Mouse (Mus musculus) frontal cortex, postnatal 14 days (tissue): ENCODE data around the gene Tfdp2.
"Not testable (repeated sequence)": the region's sequence is repeated elsewhere in the genome, so short reads cannot be mapped to it uniquely, and the experiment has no call there.

Source experiments
- DNase-seq, 2 experiments: peaks; one replicate each; pipeline ENCODE4 v3.0.0; 2022; ENCODE audit warnings: low spot score in 2 of 2

Tfdp2 gene

GRCm38 (mm10) chr9:96299324-96300008, 103.4 kb downstream of the Tfdp2 start:
- DNase-seq, result no peak

GRCm38 (mm10) chr9:96308816-96309215, 112.7 kb downstream of the Tfdp2 start:
- DNase-seq, result no peak

DNA sequence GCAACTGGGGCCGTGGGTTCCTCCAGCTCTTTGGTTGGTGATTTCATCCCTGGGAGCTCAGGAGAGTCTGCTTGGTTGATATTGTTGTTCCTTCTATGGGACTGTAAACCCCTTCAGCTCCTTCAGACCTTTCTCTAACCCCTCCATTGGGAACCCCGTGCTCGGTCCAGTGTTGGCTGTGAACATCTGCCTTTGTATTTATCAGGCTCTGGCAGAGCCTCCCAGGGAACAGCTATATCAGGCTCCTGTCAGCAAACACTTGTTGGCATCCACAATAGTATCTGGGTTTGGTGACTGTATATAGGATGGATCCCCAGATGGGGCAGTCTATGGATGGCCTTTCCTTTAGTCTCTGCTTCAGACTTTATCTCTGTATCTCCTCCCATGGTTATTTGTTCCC, 116.0 kb downstream of the Tfdp2 start:
- DNase-seq, result no peak

- no peak for DNase-seq
These were observed 123.3 kb downstream of the Tfdp2 start for GRCm38 (mm10) chr9:96319333-96319732.

- DNase-seq, result no peak
These were observed 124.5 kb downstream of the Tfdp2 start for GRCm38 (mm10) chr9:96320551-96320980.

GRCm38 (mm10) chr9:96322411-96323152, 126.5 kb downstream of the Tfdp2 start:
- no peak for DNase-seq

GRCm38 (mm10) chr9:96324502-96324901, 128.4 kb downstream of the Tfdp2 start:
- no peak for DNase-seq

DNA sequence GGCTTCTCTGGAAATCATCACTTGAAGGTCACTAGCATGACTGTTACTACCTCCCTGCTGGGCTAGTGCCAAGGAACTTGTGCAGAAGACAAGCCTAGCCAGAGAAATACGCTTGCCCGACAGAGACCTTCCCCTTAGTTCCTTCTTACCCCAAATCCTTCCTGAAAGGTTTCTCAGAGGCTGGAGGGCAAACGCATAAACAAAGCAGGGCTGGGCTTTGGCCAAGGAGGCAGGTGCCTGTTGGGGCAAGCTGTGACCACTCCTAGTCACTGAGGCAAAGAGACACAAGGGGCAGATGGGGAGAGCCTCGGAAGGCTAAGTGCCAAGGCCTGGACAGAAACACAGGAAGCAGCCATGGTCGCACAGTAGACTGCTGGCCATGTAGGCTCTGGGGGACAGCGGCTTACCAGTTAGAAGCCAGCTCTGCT, 130.4 kb downstream of the Tfdp2 start:
- no peak for DNase-seq

- DNase-seq, result no peak
These were observed 132.2 kb downstream of the Tfdp2 start for GRCm38 (mm10) chr9:96328226-96328625.

DNA sequence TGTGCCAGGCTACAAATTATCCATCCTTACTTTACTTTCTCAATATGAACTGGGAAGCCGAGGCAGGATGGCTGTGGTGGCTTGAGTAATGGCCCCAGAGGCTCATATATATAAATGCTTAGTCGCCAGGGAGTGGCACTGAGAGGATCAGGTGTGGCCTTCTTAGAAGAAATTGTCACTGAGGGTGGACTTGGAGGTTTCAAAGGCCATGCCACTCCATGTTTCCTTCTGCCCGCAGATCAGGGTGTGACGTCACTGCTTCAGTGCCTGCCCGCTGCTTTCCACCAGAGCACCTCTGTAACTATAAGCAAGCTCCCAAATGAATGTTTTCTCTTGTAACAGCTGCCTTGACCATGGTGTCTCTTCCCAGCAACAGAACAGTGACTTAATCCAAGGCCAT, 135.1 kb downstream of the Tfdp2 start:
- DNase-seq, result no peak

DNA sequence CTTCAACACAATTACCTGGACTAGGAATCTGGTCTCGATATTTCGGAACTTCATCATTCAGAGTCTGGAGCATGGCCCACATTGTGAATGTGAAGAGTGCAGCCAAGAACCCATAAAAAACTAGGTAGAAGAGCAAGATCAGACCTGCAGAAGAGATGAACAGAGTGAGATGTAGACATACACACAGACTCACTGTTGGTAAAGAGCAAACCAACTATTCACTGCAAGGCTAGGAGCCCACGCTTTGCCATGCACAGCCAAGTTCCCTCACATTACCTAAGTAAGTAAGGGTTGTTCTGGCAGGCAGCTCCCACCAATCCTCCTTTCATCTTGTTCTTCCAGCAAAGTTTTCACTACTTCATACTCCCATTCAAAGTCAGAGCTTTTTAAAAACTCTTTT, 149.7 kb downstream of the Tfdp2 start:
- no peak for DNase-seq

- DNase-seq, result no peak
These were observed 152.8 kb downstream of the Tfdp2 start for GRCm38 (mm10) chr9:96348885-96349284.

- DNase-seq, result peak in 1 of 2 experiments; percentile 36
These were observed 153.9 kb downstream of the Tfdp2 start for GRCm38 (mm10) chr9:96350010-96350409.

- DNase-seq, result no peak
These were observed 154.4 kb downstream of the Tfdp2 start for GRCm38 (mm10) chr9:96350476-96350875.

DNA sequence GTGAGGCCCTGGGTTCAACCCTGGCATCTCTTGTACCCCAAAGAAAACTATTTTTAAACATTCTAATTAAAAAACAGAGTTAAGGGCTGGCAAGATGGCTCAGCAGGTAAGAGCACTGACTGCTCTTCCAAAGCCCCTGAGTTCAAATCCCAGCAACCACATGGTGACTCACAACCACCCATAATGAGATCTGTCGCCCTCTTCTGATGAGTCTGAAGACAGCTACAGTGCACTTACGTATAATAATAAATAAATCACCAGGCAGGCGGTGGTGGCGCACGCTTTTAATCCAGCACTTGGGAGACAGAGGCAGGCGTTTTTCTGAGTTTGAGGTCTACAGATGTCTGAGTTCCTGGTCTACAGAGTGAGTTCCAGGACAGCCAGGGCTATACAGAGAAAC, 155.7 kb downstream of the Tfdp2 start:
- DNase-seq, result not testable (repeated sequence)

DNA sequence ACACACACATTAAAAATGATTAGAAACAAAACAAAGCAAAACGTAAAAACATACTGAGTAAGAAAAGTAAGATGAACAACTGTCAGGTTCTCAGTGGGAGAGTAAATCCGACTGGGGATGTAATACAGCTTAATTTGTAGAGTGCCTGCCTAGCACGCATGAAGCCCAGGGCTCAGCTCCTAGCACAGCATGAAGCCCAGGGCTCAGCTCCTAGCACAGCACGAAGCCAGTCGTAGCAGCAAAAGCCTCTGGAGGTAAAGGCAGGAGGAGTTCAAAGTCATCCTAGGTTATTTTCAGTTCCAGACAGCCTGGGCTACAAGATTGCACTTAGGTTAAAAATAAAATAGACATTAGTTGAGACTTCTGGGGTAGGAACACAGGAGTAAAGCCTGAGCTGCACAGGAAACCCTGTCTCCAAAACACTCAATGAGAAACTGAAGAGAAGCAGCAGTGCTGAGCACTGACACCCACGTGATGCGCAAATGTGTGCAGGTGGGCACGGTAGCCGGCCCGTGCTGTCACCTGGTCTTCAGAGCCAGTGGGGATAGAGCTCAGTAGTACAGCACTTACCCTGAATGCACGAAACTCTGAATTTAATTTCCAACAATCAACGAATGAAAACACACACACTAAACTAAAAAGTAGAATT, 157.2 kb downstream of the Tfdp2 start:
- no peak for DNase-seq

DNA sequence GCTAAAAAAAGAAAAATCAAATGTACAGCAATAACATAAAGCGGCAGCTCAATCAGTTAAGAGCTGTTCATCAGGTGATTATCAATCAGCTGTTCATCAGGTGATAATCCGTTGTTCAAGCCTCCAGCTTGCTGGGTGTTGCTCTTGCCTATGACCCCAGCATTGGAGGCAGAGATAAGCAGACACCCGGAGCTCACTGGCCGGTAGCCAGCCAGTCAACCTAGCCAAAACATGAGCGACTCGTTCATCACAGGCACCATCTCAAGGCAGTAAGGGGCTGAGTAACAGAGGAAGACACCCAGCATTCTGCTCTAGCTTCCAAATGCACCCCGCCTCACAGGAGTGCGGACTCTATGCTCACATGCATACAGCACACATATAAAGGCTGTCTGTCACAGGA, 157.7 kb downstream of the Tfdp2 start:
- DNase-seq, result no peak

DNA sequence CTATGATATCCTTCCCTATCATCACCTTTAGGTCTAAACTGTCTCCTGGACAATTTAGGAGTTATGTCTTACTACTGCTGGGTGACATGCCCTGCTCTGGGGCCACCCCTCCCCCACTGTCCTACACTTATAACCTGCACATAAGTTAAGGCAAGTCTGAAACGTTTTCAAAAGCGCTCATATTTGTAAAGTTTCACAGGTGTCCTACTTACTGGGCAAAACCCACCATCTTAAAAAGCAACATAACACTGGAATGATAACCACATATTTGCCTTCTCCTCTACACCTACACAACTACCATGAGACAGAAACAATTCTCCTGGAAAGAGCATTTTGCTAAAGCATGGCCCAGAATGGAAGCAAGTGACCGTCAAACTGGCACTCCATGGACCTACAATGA, 164.0 kb downstream of the Tfdp2 start:
- DNase-seq, result no peak

DNA sequence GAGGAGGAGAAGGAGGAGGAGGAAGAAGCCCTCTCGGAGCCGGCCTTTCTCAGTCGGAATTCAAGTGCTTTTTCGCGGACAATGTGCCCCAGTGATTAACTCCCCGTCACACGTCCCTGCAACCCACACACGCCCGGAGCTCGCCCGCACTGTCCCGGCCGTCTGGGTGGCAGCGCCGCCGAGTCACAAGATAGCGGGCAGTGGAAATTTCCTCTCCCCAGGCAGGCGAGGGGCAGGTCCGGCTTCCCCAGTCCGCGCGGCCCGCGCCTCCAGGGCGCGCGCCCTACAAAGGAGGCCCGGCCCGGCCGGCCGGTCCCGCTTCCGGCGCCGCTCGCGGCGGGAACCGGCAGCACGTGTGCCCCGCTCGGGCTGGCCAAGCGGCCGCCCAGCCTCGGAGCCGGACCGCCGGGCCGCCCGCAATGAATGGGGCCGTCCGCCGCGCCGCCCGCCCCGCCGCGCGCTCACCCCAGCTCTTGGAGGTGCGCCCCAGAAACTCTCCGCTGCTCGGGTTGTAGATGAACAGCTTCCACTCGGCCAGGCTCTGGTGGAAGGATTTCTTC, 167.6 kb downstream of the Tfdp2 start:
- peak; percentile 31 to 48 for DNase-seq

- peak; percentile 95 to 99 for DNase-seq
These were observed 168.2 kb downstream of the Tfdp2 start, which contains the start of gene Atp1b3 for GRCm38 (mm10) chr9:96364141-96364838. Gene Atp1b3 (minus strand): TSS chr9:96364442.

- DNase-seq, result no peak
These were observed 169.3 kb downstream of the Tfdp2 start for GRCm38 (mm10) chr9:96365271-96365872.
